Mouse (Mus musculus) embryo, embryonic 10 days (tissue): ENCODE measurements at regions not wholly inside any gene's neighbourhood (a gene's known extent, or its start where the extent isn't known, plus 50 kb on each side); places are given as distances from the start of the nearest gene placed in this dataset.

Experiments used
- DNase-seq: peaks from one replicate; pipeline ENCODE4 v3.0.0-alpha.2; 2015; ENCODE audit warnings: low spot score

DNA sequence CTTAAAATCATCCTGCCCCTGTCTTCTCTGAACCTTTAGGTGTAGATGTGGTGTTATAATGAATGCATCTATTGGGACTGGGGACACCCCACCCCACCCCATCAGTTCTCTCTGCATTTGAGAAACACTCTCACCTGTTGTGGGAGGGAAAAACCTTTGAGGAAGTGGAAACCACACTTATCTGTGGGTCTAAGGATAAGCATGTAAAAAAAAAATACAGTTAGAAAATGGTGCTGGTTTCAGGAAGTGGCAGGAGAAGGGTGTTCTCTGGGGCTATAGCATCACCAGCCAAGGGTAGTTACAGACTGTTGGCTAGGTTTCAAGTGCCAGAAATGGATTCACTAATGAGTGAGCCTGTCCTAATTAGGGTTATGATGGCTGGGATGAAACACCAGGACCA lies 91.1 kb upstream of the Rbm19 start:
- DNase-seq: no peak

DNA sequence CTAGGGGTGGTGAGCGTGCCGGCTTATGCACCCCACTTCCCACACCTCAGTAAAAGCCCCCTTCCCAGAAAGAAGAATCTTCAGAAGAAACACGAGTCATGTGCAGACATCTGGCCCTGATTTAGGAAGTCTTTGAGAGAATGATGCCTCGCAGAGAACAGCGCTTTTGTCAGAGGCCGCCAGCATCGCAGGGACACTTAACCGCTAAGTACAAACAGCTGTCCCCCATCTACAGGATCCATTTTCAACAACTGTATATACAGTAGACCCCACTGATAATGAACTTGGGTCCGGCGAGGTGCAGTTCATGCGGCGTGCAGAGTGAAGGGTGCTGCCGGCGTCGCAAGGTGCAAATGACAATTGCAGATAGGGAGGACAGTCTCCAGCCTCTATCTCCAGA lies 85.4 kb upstream of the Rbm19 start:
- peak; percentile 36 for DNase-seq

DNA sequence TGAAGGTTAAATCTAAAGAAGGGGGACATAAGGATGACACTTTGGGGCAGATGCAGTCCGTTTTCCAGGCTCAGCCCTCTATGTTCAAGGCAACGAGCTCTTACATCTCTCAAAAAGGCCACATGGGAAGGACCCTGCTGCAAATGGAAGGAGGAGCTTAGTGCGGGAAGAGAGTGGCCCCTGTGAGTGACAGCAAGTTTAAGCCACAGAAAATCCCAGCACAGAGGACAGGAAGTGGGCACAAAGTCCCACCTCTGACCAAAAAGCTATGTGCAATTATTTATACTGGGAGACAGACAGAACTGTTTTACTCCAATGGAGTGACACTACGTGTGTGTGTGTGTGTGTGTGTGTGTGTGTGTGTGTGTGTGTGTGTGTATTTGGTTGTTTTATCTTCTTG lies 84.7 kb upstream of the Rbm19 start:
- no peak for DNase-seq

DNA sequence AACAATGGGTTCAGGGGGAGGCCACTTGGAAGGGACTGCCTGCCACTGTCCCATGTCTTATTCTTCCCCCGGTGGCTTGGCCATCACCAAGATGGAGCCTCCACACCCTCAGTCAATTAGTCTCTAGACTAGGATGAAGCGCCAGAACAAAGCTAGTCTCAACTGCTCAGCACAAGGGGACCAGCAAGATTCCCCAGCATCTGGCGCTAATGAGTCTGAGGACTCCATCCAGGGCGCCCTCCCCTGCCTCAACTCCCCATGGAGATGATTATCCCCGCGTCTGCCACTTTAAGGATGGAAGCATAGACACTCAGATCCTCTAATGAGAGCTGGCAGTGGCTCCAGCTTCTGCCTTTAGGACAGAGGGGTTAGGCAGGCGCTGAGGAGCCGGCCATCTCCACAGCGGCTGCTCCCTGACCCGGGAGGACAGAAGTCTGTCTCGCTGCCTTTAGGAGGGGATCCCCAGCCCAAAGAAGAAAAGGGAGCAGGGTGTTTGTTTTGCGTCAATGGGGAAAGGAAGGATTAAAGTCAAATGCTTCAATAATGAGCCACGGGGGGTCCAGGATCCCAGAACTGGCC lies 81.7 kb upstream of the Rbm19 start:
- DNase-seq: no peak

DNA sequence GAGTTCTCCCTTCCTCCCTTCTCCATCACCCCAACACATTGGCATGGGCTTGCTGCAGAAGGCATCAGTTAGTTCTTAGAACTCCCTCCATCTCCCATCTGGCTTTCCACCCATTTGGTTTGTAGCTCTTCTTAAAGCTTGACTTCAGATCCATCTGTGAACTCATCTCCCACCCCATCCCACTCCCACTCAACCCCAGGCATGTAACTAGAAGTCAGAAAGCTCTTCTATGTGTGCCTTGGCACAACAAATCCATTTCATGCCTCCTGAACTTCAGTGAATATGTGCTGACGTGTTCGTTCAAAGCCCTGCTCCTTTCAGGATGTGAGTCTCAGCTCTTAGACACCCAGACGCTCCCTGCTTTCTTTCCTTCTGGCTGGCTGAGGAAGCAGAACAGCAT lies 81.0 kb upstream of the Rbm19 start:
- DNase-seq: no peak

DNA sequence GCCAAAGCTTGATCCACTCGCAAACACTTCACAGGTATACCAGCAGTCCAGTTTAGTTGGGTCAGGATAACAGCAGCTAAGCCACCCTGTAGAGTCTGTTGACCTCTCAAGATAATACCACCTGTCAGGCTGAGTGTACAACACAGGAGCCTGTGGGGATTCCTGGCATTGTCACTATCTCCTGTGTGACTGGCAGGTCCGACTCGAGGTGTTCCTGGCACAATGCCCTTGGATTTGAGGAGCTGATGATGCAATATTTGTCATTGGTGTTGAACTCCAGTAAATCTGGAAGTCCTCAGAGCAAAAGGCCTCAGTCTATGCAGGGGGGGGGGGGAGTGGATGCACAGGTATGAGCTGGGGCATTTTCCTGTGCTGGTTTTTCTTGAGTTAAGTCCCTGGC lies 78.5 kb upstream of the Rbm19 start:
- no peak for DNase-seq

DNA sequence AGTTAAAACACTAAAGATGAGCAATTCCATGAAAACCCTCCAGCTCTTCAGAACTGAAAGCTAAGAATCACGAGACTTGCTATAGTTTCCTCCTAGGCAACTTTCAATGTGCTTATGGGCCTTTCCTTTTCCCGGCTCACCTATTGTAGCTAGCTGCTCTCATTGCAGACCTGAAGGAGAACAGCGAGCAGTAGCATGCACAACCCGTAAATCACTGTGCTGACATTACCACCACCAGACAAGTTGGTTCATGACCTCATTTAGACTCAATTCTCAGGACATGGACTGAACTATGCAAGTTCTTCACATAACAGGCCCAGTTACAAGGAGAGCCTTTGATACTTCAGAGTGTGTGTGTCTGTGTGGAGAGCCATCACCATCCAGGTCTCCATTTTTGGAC lies 72.5 kb upstream of the Rbm19 start:
- no peak for DNase-seq

DNA sequence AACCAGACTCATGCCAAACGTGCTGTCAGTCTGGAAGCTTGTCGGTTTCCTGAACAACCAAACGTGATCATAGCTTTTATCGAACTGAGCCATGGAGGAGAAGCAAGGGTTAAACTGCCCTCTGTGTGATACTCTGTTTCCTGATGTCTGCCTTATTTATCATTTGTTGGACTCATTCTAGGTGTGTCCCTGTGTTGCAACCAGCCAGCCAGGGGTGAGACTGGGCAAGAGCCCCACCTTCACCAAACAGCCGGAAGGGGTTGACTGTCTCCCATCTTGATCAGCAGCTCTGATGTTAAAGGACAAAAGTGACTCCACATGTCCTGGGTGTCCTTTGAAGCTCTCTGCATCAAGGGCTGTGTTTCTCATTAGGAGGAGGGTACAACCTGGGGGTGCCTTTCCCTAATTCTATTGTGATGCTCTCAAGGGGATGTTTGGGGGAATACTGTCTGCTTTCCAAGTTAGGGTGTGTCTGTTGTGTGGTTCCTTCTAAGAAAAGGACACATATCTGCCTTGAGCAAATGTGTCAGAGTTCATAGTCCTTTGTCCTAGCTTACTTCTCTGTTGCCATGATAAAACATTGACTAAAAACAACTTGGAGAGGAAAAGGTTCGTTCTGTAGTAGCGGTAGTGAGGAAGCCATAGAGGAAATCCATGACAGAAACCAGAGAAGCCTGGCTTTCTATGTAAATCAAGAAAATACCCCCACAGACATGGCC lies 67.0 kb upstream of the Rbm19 start:
- no peak for DNase-seq

DNA sequence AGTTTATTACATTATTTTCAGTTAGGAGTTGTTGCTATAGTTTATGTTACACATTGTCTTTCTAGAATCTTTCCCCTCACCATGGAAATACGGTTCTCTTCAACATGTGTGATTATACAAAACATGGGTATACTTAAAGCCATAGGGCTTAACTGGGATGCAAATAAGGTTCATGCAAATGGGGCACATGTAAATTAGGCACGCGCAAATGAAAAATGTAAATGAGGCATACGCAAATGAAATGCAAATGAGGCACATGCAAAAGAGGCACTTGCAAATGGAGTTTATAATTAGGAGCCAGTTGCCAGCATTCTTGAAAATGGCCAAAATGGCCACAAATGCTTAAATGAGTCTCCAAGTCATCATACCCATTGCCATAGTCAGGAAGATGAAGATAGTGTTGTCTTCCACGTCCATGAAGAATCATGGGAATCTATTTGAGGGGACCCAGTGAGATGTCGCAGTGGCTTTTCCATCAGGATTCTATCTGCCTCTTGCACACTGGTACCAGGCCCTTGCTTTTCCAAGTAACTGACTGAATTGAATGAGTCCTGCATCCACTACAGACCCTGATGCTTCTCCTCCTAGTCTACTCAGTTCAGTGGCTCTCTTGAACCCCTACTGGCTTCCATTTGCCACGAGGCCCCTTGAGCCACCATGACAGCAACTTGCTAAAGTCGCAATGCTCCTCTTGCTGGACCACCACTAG lies 65.4 kb upstream of the Rbm19 start:
- no peak for DNase-seq

DNA sequence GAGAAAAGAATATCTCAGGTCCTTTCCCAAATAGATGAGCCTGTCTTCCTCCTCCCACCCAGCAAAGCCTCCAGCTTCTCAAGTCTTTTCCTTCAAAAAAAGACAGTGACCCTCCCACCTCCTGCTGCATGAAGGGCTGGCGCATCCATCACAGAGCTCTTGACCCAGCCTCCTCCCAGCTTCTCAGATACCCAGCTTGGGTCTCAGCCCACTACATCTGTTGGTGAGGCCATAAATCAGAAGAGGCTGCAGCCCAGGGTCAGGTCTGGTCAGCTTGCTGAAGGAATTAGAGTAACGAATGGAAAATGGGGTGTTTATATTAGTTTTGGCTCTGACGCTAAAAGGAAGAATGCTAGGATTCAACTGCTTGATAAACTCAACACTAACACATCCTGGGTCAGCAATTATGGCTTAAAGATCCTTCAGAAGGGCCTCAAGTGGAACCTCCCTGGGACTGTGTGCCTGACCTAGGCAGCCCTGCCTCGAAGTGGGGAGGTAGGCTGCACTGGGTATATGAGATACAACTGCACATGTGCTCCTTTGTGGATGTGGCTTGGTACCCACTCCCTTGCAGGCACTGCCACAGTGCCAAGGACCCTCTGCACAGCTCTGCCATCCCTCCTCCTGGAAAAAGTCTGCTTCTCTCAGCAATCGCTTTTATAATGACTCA lies 61.6 kb upstream of the Rbm19 start:
- DNase-seq: peak; percentile 51
